Mouse (Mus musculus) stomach, postnatal 0 days (tissue): Measurements from ENCODE around the gene Ankrd12. TPM values are rescaled to one million over a fixed set of nuclear protein-coding genes. Genes with fewer than 3 reads are reported as not detected.
"Not testable (repeated sequence)": the region's sequence is repeated elsewhere in the genome, so short reads cannot be mapped to it uniquely, and the experiment has no call there.

ENCODE experiments used
- ATAC-seq: fragments of 200-750 bp; cut with Nextera tagmentation; 2 replicates; pipeline ENCODE4 v1.8.0; 2017; ENCODE audit not compliant: low FRiP score, low TSS enrichment
- DNase-seq: peaks from one replicate; pipeline ENCODE4 v3.0.0-alpha.2; 2016; ENCODE audit warnings: low spot score
- H3K27ac ChIP-seq: fragments of 300-500 bp; sonication (generic); replicated peaks from 2 replicates; pipeline ENCODE4 v1.5.1; 2014; ENCODE audit warnings: mild to moderate bottlenecking, control low read depth
- H3K27me3 ChIP-seq: fragments of 300-500 bp; sonication (generic); 2 replicates; pipeline ENCODE4 v1.6.1; 2014; ENCODE audit warnings: low read length; ENCODE audit not compliant: control insufficient read depth, insufficient read depth
- H3K36me3 ChIP-seq: fragments of 300-500 bp; sonication (generic); 2 replicates; pipeline ENCODE4 v1.6.1; 2014; ENCODE audit warnings: low read length, mixed read lengths; ENCODE audit not compliant: control insufficient read depth, insufficient read depth
- H3K4me1 ChIP-seq: fragments of 300-500 bp; sonication (generic); replicated peaks from 2 replicates; pipeline ENCODE4 v1.6.1; 2014; ENCODE audit warnings: antibody characterized with exemption; ENCODE audit not compliant: control insufficient read depth, insufficient read depth
- H3K4me2 ChIP-seq: fragments of 300-500 bp; sonication (generic); replicated peaks from 2 replicates; pipeline ENCODE4 v1.6.1; 2014; ENCODE audit warnings: low read depth, mild to moderate bottlenecking, control low read depth, moderate library complexity
- H3K4me3 ChIP-seq: fragments of 300-500 bp; sonication (generic); 2 replicates; pipeline ENCODE4 v1.5.1; 2014; ENCODE audit warnings: low read depth, low read length, control low read depth
- H3K9ac ChIP-seq: fragments of 300-500 bp; sonication (generic); 2 replicates; pipeline ENCODE4 v1.6.1; 2014; ENCODE audit warnings: mild to moderate bottlenecking, low read length, control low read depth, mixed read lengths
- H3K9me3 ChIP-seq: fragments of 300-500 bp; sonication (generic); 2 replicates; pipeline ENCODE4 v1.6.1; 2016; ENCODE audit warnings: low read length; ENCODE audit not compliant: control insufficient read depth
- CTCF ChIP-seq: IDR thresholded peaks from 2 replicates; pipeline ENCODE4 v1.5.1; 2016; ENCODE audit warnings: antibody characterized with exemption, low read depth, mild to moderate bottlenecking, moderate library complexity
- EP300 ChIP-seq: optimal IDR thresholded peaks from 2 replicates; pipeline ENCODE3; 2016; ENCODE audit warnings: antibody characterized with exemption
- WGBS: fragments of 180-500 bp; shearing (Covaris S2); extraction: QIAGEN DNeasy Blood & Tissue Kit; methylation state at CpG from one replicate; pipeline ENCODE4 v1.1.7; 2014; 5-methylcytosine and 5-hydroxymethylcytosine counted together
- polyA plus RNA-seq: library from polyadenylated mRNA; unstranded; fragments of >200 nt; fragmentation: Nextera tagmentation; extraction: Ambion mirVana; gene quantifications from 2 replicates; pipeline ENCODE4 v1.2.1, GENCODE M21; 2015

Ankrd12 gene
- polyA plus RNA-seq, 1 experiment from 2014 or later, result 23.4 TPM

GRCm38 (mm10) chr17:66076174-66076927 lies 538 bp downstream of the Ankrd12 start:
- Histone ChIP-seq H3K4me3 (peak overlapping the region; percentile 95), H3K4me2 (peak overlapping the region; percentile 88), H3K27ac (peak overlapping the region; percentile 97), H3K27me3 (no peaks in the 10 kb centered on the region), H3K9ac (peak overlapping the region; percentile 83), H3K4me1 (no peaks in the 10 kb centered on the region), H3K36me3 (0 out of 2 replicates have a peak, but pooled peaks cover 6% of the 10 kb centered on the region), H3K9me3 (no peaks in the 10 kb centered on the region)
- peak; percentile 85 for ATAC-seq
- DNase-seq, result no peak
- TF ChIP-seq CTCF (no peak), EP300 (no peak)
- under 1% methylated on average over 71 of the region's 95 CpGs for WGBS

- Histone ChIP-seq H3K36me3 (0 out of 2 replicates have a peak, but pooled peaks cover 3% of the 10 kb centered on the region), H3K4me2 (peak overlapping the region; percentile 88), H3K27ac (peak overlapping the region; percentile 97), H3K27me3 (no peaks in the 10 kb centered on the region), H3K9ac (peak overlapping the region; percentile 83), H3K4me3 (peak overlapping the region; percentile 95), H3K4me1 (no peaks in the 10 kb centered on the region), H3K9me3 (no peaks in the 10 kb centered on the region)
- TF ChIP-seq EP300, result no peak
- TF ChIP-seq CTCF, result no peak
- 3% methylated on average over 12 of the region's 12 CpGs for WGBS
- no peak for DNase-seq
- no peak for ATAC-seq
Observed at GRCm38 (mm10) chr17:66075827-66076173, 1.1 kb downstream of the Ankrd12 start.

GRCm38 (mm10) chr17:66073971-66074370 lies 2.9 kb downstream of the Ankrd12 start:
- Histone ChIP-seq H3K4me2 (no peak overlapping the region), H3K9ac (no peak overlapping the region), H3K4me1 (no peaks in the 10 kb centered on the region), H3K27ac (no peak overlapping the region), H3K27me3 (no peaks in the 10 kb centered on the region), H3K36me3 (no peaks in the 10 kb centered on the region), H3K4me3 (no peak overlapping the region), H3K9me3 (no peaks in the 10 kb centered on the region)
- ATAC-seq (no peak), DNase-seq (no peak)
- WGBS, result 86% methylated on average over 7 of the region's 7 CpGs
- TF ChIP-seq CTCF, result no peak
- no peak for TF ChIP-seq EP300

- H3K36me3 ChIP-seq, H3K4me3 ChIP-seq, DNase-seq, H3K9me3 ChIP-seq, H3K4me1 ChIP-seq, H3K27me3 ChIP-seq, H3K9ac ChIP-seq, ATAC-seq, H3K4me2 ChIP-seq, H3K27ac ChIP-seq: not testable (repeated sequence)
- 91% methylated on average over 2 of the region's 2 CpGs for WGBS
Observed at GRCm38 (mm10) chr17:66069036-66069435, 7.9 kb downstream of the Ankrd12 start.

GRCm38 (mm10) chr17:66065115-66065514 lies 11.8 kb downstream of the Ankrd12 start:
- Histone ChIP-seq H3K9ac (no peak overlapping the region), H3K4me3 (no peak overlapping the region), H3K9me3 (no peaks in the 10 kb centered on the region), H3K27ac (no peak overlapping the region), H3K27me3 (no peaks in the 10 kb centered on the region), H3K4me2 (no peak overlapping the region), H3K36me3 (no peaks in the 10 kb centered on the region), H3K4me1 (no peaks in the 10 kb centered on the region)
- ATAC-seq, result no peak
- no peak for DNase-seq
- WGBS, result 81% methylated on average over 4 of the region's 4 CpGs
- TF ChIP-seq CTCF (no peak), EP300 (no peak)

GRCm38 (mm10) chr17:66061241-66061938 lies 15.5 kb downstream of the Ankrd12 start:
- ATAC-seq (no peak), DNase-seq (no peak)
- H3K27ac ChIP-seq, result no peak overlapping the region
- H3K27me3 ChIP-seq, result no peaks in the 10 kb centered on the region
- no peaks in the 10 kb centered on the region for H3K4me1 ChIP-seq
- no peaks in the 10 kb centered on the region for H3K9me3 ChIP-seq
- peak overlapping the region; percentile 17 for H3K4me2 ChIP-seq
- TF ChIP-seq EP300 (no peak), CTCF (peak; percentile 59)
- no peaks in the 10 kb centered on the region for H3K36me3 ChIP-seq
- H3K4me3 ChIP-seq, result no peak overlapping the region
- no peak overlapping the region for H3K9ac ChIP-seq
- WGBS, result 59% methylated on average over 8 of the region's 8 CpGs
